Mouse (Mus musculus) olfactory bulb, adult 2 months (tissue): Measurements from ENCODE around the gene Stk11. TPM values are rescaled to one million over a fixed set of nuclear protein-coding genes. Genes with fewer than 3 reads are reported as not detected.

Experiments
- H3K27ac ChIP-seq: fragments of 200-500 bp; 2 replicates; pipeline ENCODE4 v1.5.1; 2012; ENCODE audit warnings: low read depth, low read length; ENCODE audit not compliant: insufficient read depth
- H3K4me1 ChIP-seq: fragments of 200-500 bp; 2 replicates; pipeline ENCODE4 v1.6.1; 2012; ENCODE audit warnings: low read length; ENCODE audit not compliant: control insufficient read depth, insufficient read depth
- H3K4me3 ChIP-seq: fragments of 200-500 bp; 2 replicates; pipeline ENCODE4 v1.5.1; 2012; ENCODE audit warnings: mild to moderate bottlenecking, low read depth, low read length, moderate library complexity; ENCODE audit not compliant: insufficient read depth
- CTCF ChIP-seq: fragments of 200-500 bp; IDR thresholded peaks from 2 replicates; pipeline ENCODE4 v1.5.1; 2012; ENCODE audit warnings: low read depth, mild to moderate bottlenecking, low read length, moderate library complexity; ENCODE audit not compliant: insufficient read depth
- POLR2A ChIP-seq: fragments of 200-500 bp; IDR thresholded peaks from 2 replicates; pipeline ENCODE4 v1.6.1; 2012; ENCODE audit warnings: mild to moderate bottlenecking, low read depth, low read length, moderate library complexity; ENCODE audit not compliant: insufficient read depth
- WGBS: fragments of 180-500 bp; shearing (Covaris S2); methylation state at CpG from one replicate; pipeline ENCODE4 v1.1.7; 2018; 5-methylcytosine and 5-hydroxymethylcytosine counted together
- polyA plus RNA-seq: library from polyadenylated mRNA; stranded (reverse); fragments of >200 nt; gene quantifications from 2 replicates; pipeline ENCODE4 v1.2.4, GENCODE M21; 2012; ENCODE audit warnings: low replicate concordance; ENCODE audit not compliant: missing spikeins, insufficient read depth, insufficient read length

Stk11 gene
- polyA plus RNA-seq, 1 experiment = not detected

DNA sequence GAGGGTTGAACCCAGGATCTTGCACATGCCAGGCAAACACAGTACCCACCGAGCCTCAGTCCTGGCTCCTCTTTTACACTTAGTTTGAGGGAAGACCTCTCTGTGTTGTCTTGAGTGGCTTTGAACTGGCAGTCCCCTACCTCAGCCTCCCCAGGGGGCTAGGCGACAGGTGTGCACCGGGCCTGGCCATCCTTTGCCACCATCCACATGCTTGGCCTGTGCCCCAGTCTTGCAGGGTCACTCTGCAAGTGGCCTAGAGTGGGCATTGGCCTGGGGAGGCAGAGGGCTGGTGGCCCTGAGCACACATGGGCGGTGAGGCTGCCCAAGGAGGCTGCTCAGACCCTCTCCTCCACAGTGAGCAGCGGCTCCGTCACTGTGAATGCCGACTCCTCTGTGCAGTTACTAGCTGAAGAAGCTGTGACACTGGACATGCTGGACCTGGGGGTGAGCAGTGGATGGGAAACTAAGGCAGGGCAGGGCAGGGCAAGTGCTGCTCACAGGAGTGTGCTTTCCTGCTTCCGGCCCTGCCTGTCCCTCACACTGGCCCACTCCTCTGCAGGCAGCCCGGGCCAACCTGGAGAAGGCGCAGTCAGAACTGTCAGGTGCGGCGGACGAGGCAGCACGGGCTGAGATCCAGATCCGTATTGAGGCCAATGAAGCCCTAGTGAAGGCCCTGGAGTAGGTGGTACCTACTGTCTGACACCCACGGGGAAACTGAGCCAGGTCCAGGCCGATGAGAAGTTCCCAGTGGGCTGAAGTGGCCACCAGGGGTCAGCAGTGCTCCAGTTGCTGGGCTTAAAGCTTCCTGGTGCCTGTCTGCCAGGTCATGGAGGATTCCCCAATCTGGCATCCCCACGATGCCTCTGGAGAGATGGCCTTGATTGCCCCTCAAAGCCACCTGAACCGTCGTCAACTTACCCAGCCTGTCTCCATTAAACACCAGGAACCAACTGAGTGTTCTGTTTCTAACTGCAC, 29.5 kb downstream of the Stk11 start:
- WGBS = 63% methylated on average over 20 of the region's 20 CpGs
- H3K4me1 ChIP-seq = peaks cover 49% of the 10 kb centered on the region
- TF ChIP-seq POLR2A = no peak
- TF ChIP-seq CTCF = peak; percentile 79
- no peak overlapping the region for H3K27ac ChIP-seq
- no peak overlapping the region for H3K4me3 ChIP-seq

- TF ChIP-seq CTCF (no peak), POLR2A (no peak)
- Histone ChIP-seq H3K27ac (no peak overlapping the region), H3K4me3 (no peak overlapping the region), H3K4me1 (peaks cover 47% of the 10 kb centered on the region)
- WGBS = 62% methylated on average over 6 of the region's 6 CpGs
Measured at GRCm38 (mm10) chr10:80145896-80146295, 30.3 kb downstream of the Stk11 start.

DNA sequence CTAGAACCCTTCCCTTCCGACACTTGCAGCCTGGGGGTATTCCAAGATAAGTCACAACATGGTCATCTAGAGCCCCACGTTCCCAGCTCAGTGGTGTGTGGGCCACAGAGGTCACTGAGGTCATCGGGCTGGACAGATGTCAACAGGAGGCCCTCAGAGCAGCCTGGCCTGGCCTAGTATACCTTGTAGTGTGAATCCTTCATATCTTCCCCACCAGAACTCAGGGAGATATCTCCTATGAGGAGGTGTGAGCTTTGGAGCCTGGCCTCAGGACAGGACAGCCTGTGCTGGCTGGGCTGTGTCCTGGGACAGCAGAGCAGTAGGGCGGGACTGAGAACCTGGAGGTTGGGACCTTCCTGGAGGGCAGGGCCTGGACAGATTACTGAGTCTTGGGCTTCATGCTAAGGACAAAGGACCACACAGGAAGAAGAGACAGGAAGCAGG, 31.0 kb downstream of the Stk11 start:
- H3K4me1 ChIP-seq = peaks cover 48% of the 10 kb centered on the region
- WGBS = 83% methylated on average over 4 of the region's 4 CpGs
- H3K27ac ChIP-seq = no peak overlapping the region
- TF ChIP-seq CTCF (no peak), POLR2A (no peak)
- H3K4me3 ChIP-seq = no peak overlapping the region

- whole genome bisulfite sequencing = 59% methylated on average over 5 of the region's 5 CpGs
- peaks cover 54% of the 10 kb centered on the region for H3K4me1 ChIP-seq
- TF ChIP-seq CTCF = no peak
- no peak for TF ChIP-seq POLR2A
- peak overlapping the region; percentile 90 for H3K27ac ChIP-seq
- H3K4me3 ChIP-seq = no peak overlapping the region
Measured at GRCm38 (mm10) chr10:80147146-80147718, 31.6 kb downstream of the Stk11 start.

DNA sequence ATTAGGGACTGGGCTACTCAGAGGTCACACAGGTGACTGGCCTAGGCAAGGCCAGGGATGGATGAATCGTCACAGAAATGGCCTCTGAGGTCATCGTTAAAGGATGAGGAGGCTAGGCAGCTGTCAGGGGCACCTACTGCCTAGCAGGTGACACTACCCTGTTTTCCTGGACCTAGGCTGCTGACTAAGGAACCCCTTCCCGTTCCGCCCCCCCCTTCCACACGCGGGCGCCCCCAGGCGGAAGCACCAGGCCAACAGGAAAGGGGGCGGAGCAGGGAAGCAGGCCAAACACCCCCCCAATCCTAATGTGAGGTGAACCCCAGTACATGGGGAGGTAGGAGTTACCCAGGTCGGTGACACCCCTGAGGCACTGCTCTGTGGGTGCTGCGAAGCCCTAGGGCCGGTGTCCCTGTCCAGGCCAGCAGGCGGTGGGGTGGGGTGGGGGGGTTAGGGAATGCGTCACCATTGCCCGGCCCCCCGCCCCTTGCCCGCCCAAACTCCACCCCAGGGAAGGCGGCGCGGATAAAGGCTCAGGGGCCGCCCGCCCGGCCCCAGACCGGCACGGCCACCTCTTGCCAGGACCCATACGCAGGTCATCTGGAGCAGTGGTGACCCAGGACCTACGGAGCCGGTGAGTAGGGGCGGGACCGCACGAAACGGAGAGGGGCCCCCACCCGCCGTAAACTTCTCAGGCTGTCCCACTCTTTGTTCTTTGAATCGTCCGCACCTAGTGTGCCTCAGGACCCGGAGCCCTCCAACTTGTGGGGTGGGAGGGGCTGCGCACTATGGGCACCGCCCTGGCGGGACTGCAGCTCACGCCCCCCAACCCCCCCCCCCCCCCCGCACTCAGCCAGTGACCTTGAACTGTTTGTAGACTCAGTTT, 32.4 kb downstream of the Stk11 start, which contains the start of gene Midn:
Midn (plus strand) TSS at position 554 of the 883 bp plus-strand sequence.
- TF ChIP-seq CTCF (no peak), POLR2A (peak; percentile 58; the same call in 1 of the 2 replicates)
- H3K4me3 ChIP-seq = peak within 1 kb of the TSS; percentile 66
- peak within 1 kb of the TSS; percentile 96 for H3K27ac ChIP-seq
- WGBS = under 1% methylated on average over 42 of the region's 42 CpGs
- peaks cover 61% of the 10 kb centered on the region for H3K4me1 ChIP-seq

- Histone ChIP-seq H3K4me1 (peaks cover 66% of the 10 kb centered on the region), H3K27ac (peak overlapping the region; percentile 96), H3K4me3 (peak overlapping the region; percentile 66)
- under 1% methylated on average over 57 of the region's 57 CpGs for WGBS
- TF ChIP-seq POLR2A = no peak; the same call in 1 of the 2 replicates
- peak; percentile 68; the same call in 1 of the 2 replicates for TF ChIP-seq CTCF
Measured at GRCm38 (mm10) chr10:80148610-80149290, 33.1 kb downstream of the Stk11 start.

DNA sequence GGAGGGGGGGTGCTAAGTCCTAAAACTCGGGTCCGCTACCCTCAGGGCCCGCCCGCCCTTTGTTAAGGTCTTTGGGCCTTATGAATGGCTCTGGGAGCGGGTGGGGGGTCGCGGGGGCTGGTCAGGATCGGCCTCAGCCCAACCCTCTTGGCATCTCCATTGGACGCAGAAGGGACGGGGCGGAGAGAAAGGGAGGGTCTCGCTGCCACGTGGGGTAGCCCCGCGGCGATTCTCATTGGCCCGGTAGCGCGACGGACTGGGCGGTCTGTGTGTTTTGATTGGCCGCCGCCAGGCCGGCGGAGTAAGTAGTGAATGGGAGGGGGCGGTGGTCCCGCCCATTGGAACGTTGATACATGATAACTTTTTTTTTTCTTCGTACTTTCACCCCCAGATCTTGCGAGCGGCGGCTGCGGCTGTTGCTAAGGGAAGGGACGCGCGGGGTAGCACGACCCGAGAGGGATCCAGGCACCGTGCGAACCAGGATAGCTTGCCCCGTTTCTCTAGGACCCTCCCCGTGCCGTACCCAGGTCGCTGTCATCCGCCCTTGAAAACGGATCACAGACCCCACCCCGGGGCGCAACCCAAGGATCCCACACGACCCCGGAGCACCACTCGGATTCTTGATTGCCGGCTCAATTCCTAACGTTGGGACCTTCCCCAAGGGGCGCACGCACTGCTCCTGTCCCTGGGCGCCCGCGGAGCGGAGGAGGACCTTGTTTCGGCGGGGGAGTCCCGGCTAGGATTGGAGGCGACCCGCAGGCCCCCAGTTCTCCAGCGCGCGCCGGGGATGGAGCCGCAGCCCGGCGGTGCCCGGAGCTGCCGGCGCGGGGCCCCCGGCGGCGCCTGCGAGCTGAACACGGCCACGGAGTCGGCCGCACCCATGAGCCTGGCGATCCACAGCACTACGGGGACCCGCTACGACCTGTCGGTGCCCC, 34.0 kb downstream of the Stk11 start:
- TF ChIP-seq CTCF (no peak), POLR2A (peak; percentile 68)
- peaks cover 60% of the 10 kb centered on the region for H3K4me1 ChIP-seq
- WGBS = under 1% methylated on average over 88 of the region's 88 CpGs
- peak overlapping the region; percentile 87 for H3K4me3 ChIP-seq
- peak overlapping the region; percentile 96 for H3K27ac ChIP-seq
